Mouse (Mus musculus): ENCODE measurements at regions not wholly inside any gene's neighbourhood (a gene's known extent, or its start where the extent isn't known, plus 50 kb on each side); places are given as distances from the start of the nearest gene placed in this dataset.

- ATAC-seq (ENCODE audit: extremely low read depth, insufficient number of reproducible peaks, low FRiP score, poor library complexity, severe bottlenecking), result no peak
Observed at GRCm38 (mm10) chr6:148555651-148556483, 111.7 kb upstream of the Tmtc1 start.

- ATAC-seq (ENCODE audit: extremely low read depth, insufficient number of reproducible peaks, low FRiP score, poor library complexity, severe bottlenecking), result no peak
Observed at GRCm38 (mm10) chr6:148554463-148554862, 110.3 kb upstream of the Tmtc1 start.

GRCm38 (mm10) chr6:148553616-148554015 lies 109.4 kb upstream of the Tmtc1 start:
- ATAC-seq (ENCODE audit: extremely low read depth, insufficient number of reproducible peaks, low FRiP score, poor library complexity, severe bottlenecking), result no peak

GRCm38 (mm10) chr6:148551097-148551496 lies 106.9 kb upstream of the Tmtc1 start:
- ATAC-seq (ENCODE audit: extremely low read depth, insufficient number of reproducible peaks, low FRiP score, poor library complexity, severe bottlenecking), result no peak

GRCm38 (mm10) chr6:148548138-148548778 lies 104.1 kb upstream of the Tmtc1 start:
- no peak for ATAC-seq (ENCODE audit: extremely low read depth, insufficient number of reproducible peaks, low FRiP score, poor library complexity, severe bottlenecking)

GRCm38 (mm10) chr6:148543047-148543446 lies 98.9 kb upstream of the Tmtc1 start:
- ATAC-seq (ENCODE audit: extremely low read depth, insufficient number of reproducible peaks, low FRiP score, poor library complexity, severe bottlenecking), result no peak

GRCm38 (mm10) chr6:148541981-148542380 lies 97.8 kb upstream of the Tmtc1 start:
- ATAC-seq (ENCODE audit: extremely low read depth, insufficient number of reproducible peaks, low FRiP score, poor library complexity, severe bottlenecking), result no peak

- ATAC-seq (ENCODE audit: extremely low read depth, insufficient number of reproducible peaks, low FRiP score, poor library complexity, severe bottlenecking), result no peak
Observed at GRCm38 (mm10) chr6:148539207-148539960, 95.2 kb upstream of the Tmtc1 start.

GRCm38 (mm10) chr6:148534364-148534763 lies 90.2 kb upstream of the Tmtc1 start:
- ATAC-seq (ENCODE audit: extremely low read depth, insufficient number of reproducible peaks, low FRiP score, poor library complexity, severe bottlenecking), result no peak

- ATAC-seq (ENCODE audit: extremely low read depth, insufficient number of reproducible peaks, low FRiP score, poor library complexity, severe bottlenecking), result no peak
Observed at GRCm38 (mm10) chr6:148531068-148531467, 86.9 kb upstream of the Tmtc1 start.

- ATAC-seq (ENCODE audit: extremely low read depth, insufficient number of reproducible peaks, low FRiP score, poor library complexity, severe bottlenecking), result no peak
Observed at GRCm38 (mm10) chr6:148528611-148529010, 84.4 kb upstream of the Tmtc1 start.

- no peak for ATAC-seq (ENCODE audit: extremely low read depth, insufficient number of reproducible peaks, low FRiP score, poor library complexity, severe bottlenecking)
Observed at GRCm38 (mm10) chr6:148522893-148523292, 78.7 kb upstream of the Tmtc1 start.

- no peak for ATAC-seq (ENCODE audit: extremely low read depth, insufficient number of reproducible peaks, low FRiP score, poor library complexity, severe bottlenecking)
Observed at GRCm38 (mm10) chr6:148517536-148518245, 73.5 kb upstream of the Tmtc1 start.

- no peak for ATAC-seq (ENCODE audit: extremely low read depth, insufficient number of reproducible peaks, low FRiP score, poor library complexity, severe bottlenecking)
Observed at GRCm38 (mm10) chr6:148516654-148517053, 72.5 kb upstream of the Tmtc1 start.

GRCm38 (mm10) chr6:148515105-148515504 lies 70.9 kb upstream of the Tmtc1 start:
- no peak for ATAC-seq (ENCODE audit: extremely low read depth, insufficient number of reproducible peaks, low FRiP score, poor library complexity, severe bottlenecking)

- ATAC-seq (ENCODE audit: extremely low read depth, insufficient number of reproducible peaks, low FRiP score, poor library complexity, severe bottlenecking), result no peak
Observed at GRCm38 (mm10) chr6:148514645-148515044, 70.5 kb upstream of the Tmtc1 start.

- ATAC-seq (ENCODE audit: extremely low read depth, insufficient number of reproducible peaks, low FRiP score, poor library complexity, severe bottlenecking), result no peak
Observed at GRCm38 (mm10) chr6:148514124-148514523, 69.9 kb upstream of the Tmtc1 start.

- no peak for ATAC-seq (ENCODE audit: extremely low read depth, insufficient number of reproducible peaks, low FRiP score, poor library complexity, severe bottlenecking)
Observed at GRCm38 (mm10) chr6:148513134-148513533, 68.9 kb upstream of the Tmtc1 start.

GRCm38 (mm10) chr6:148505325-148505724 lies 61.1 kb upstream of the Tmtc1 start:
- ATAC-seq (ENCODE audit: extremely low read depth, insufficient number of reproducible peaks, low FRiP score, poor library complexity, severe bottlenecking), result no peak
